Mouse (Mus musculus) limb, embryonic 13.5 days (tissue): ENCODE measurements at regions not wholly inside any gene's neighbourhood (a gene's known extent, or its start where the extent isn't known, plus 50 kb on each side); places are given as distances from the start of the nearest gene placed in this dataset.
A peak's percentile ranks its signal among the peaks of the same experiment; 100 is the strongest.
"Not testable (repeated sequence)": the region's sequence is repeated elsewhere in the genome, so short reads cannot be mapped to it uniquely, and the experiment has no call there.

Source experiments
- ATAC-seq: fragments of 200-750 bp; cut with Nextera tagmentation; 2 replicates; pipeline ENCODE4 v1.8.0; 2017; ENCODE audit warnings: low read depth, moderate number of reproducible peaks, moderate TSS enrichment; ENCODE audit not compliant: low FRiP score
- H3K27ac ChIP-seq: fragments of 300-500 bp; sonication (generic); 2 replicates; pipeline ENCODE4 v1.5.1; 2015; ENCODE audit warnings: inconsistent platforms, mild to moderate bottlenecking, moderate library complexity
- H3K27me3 ChIP-seq: fragments of 300-500 bp; sonication (generic); 2 replicates; pipeline ENCODE4 v1.6.1; 2015; ENCODE audit warnings: mild to moderate bottlenecking, inconsistent platforms
- H3K36me3 ChIP-seq: fragments of 300-500 bp; sonication (generic); 2 replicates; pipeline ENCODE4 v1.6.1; 2015; ENCODE audit warnings: inconsistent platforms, mild to moderate bottlenecking, moderate library complexity
- H3K4me1 ChIP-seq: fragments of 300-500 bp; sonication (generic); 2 replicates; pipeline ENCODE4 v1.6.1; 2015; ENCODE audit warnings: inconsistent platforms
- H3K4me2 ChIP-seq: fragments of 300-500 bp; sonication (generic); replicated peaks from 2 replicates; pipeline ENCODE4 v1.6.1; 2015; ENCODE audit warnings: inconsistent platforms, mild to moderate bottlenecking, moderate library complexity
- H3K4me3 ChIP-seq: fragments of 300-500 bp; sonication (generic); 2 replicates; pipeline ENCODE4 v1.5.1; 2015; ENCODE audit warnings: moderate library complexity, mild to moderate bottlenecking, inconsistent platforms
- H3K9ac ChIP-seq: fragments of 300-500 bp; sonication (generic); 2 replicates; pipeline ENCODE4 v1.6.1; 2015; ENCODE audit warnings: mild to moderate bottlenecking, inconsistent platforms
- H3K9me3 ChIP-seq: fragments of 300-500 bp; sonication (generic); 2 replicates; pipeline ENCODE4 v1.6.1; 2016; ENCODE audit warnings: inconsistent platforms
- WGBS: fragments of 180-500 bp; shearing (Covaris S2); methylation state at CpG from one replicate; pipeline ENCODE4 v1.1.7; 2015; 5-methylcytosine and 5-hydroxymethylcytosine counted together

- Histone ChIP-seq H3K4me1 (peaks cover 25% of the 10 kb centered on the region), H3K9me3 (no peaks in the 10 kb centered on the region), H3K27me3 (no peaks in the 10 kb centered on the region), H3K36me3 (no peaks in the 10 kb centered on the region), H3K9ac (no peak overlapping the region), H3K27ac (peak overlapping the region; percentile 65; the same call in 1 of the 2 replicates), H3K4me3 (no peak overlapping the region), H3K4me2 (no peak overlapping the region)
- no peak for ATAC-seq
- 10% methylated on average over 5 of the region's 5 CpGs for WGBS
Measured at GRCm38 (mm10) chr3:40320319-40320718, 210.8 kb upstream of the Intu start.

- Histone ChIP-seq H3K9ac (no peak overlapping the region), H3K4me3 (no peak overlapping the region), H3K36me3 (no peaks in the 10 kb centered on the region), H3K9me3 (no peaks in the 10 kb centered on the region), H3K4me1 (peaks cover 37% of the 10 kb centered on the region), H3K27me3 (no peaks in the 10 kb centered on the region), H3K27ac (no peak overlapping the region), H3K4me2 (peak overlapping the region; percentile 38)
- WGBS: 31% methylated on average over 22 of the region's 22 CpGs
- ATAC-seq: peak; percentile 82
Measured at GRCm38 (mm10) chr3:40325872-40326803, 204.9 kb upstream of the Intu start.

- no peak for ATAC-seq
- H3K4me2 ChIP-seq: no peak overlapping the region
- 0 out of 2 replicates have a peak, but pooled peaks cover 4% of the 10 kb centered on the region for H3K4me1 ChIP-seq
- no peaks in the 10 kb centered on the region for H3K9me3 ChIP-seq
- no peak overlapping the region for H3K9ac ChIP-seq
- no peak overlapping the region for H3K27ac ChIP-seq
- H3K4me3 ChIP-seq: no peak overlapping the region
- no peaks in the 10 kb centered on the region for H3K36me3 ChIP-seq
- H3K27me3 ChIP-seq: no peaks in the 10 kb centered on the region
- WGBS: 90% methylated on average over 5 of the region's 5 CpGs
Measured at GRCm38 (mm10) chr3:40339492-40340030, 191.5 kb upstream of the Intu start.

GRCm38 (mm10) chr3:40355103-40355502 is 176.0 kb upstream of the Intu start:
- Histone ChIP-seq H3K9me3 (no peaks in the 10 kb centered on the region), H3K4me3 (no peak overlapping the region), H3K27ac (no peak overlapping the region), H3K36me3 (no peaks in the 10 kb centered on the region), H3K27me3 (no peaks in the 10 kb centered on the region), H3K4me1 (no peaks in the 10 kb centered on the region), H3K9ac (no peak overlapping the region), H3K4me2 (no peak overlapping the region)
- WGBS: 66% methylated on average over 4 of the region's 4 CpGs
- ATAC-seq: no peak

- Histone ChIP-seq H3K27me3 (no peaks in the 10 kb centered on the region), H3K9me3 (no peaks in the 10 kb centered on the region)
Measured at GRCm38 (mm10) chr3:40368421-40368820, 162.7 kb upstream of the Intu start.

GRCm38 (mm10) chr3:40371411-40371810 is 159.7 kb upstream of the Intu start:
- Histone ChIP-seq H3K36me3 (no peaks in the 10 kb centered on the region), H3K27ac (no peak overlapping the region), H3K4me1 (no peaks in the 10 kb centered on the region), H3K9ac (no peak overlapping the region), H3K27me3 (no peaks in the 10 kb centered on the region), H3K4me3 (no peak overlapping the region), H3K9me3 (no peaks in the 10 kb centered on the region), H3K4me2 (no peak overlapping the region)
- 59% methylated on average over 7 of the region's 7 CpGs for WGBS
- no peak for ATAC-seq

More at GRCm38 (mm10) chr3:40368421-40368820, 162.7 kb upstream of the Intu start:
- WGBS: 87% methylated on average over 4 of the region's 4 CpGs
- Histone ChIP-seq H3K4me2 (no peak overlapping the region), H3K27ac (no peak overlapping the region), H3K4me3 (no peak overlapping the region), H3K9ac (no peak overlapping the region), H3K36me3 (no peaks in the 10 kb centered on the region), H3K4me1 (no peaks in the 10 kb centered on the region)
- ATAC-seq: no peak

GRCm38 (mm10) chr3:40376220-40376619 is 154.9 kb upstream of the Intu start:
- H3K4me3 ChIP-seq, ATAC-seq, H3K4me2 ChIP-seq, H3K27me3 ChIP-seq, H3K9ac ChIP-seq, H3K36me3 ChIP-seq, H3K27ac ChIP-seq, H3K9me3 ChIP-seq: not testable (repeated sequence)
- peaks cover 14% of the 10 kb centered on the region for H3K4me1 ChIP-seq

- 47% methylated on average over 7 of the region's 7 CpGs for WGBS
- Histone ChIP-seq H3K4me2 (no peak overlapping the region), H3K4me3 (no peak overlapping the region), H3K9ac (no peak overlapping the region), H3K9me3 (no peaks in the 10 kb centered on the region), H3K36me3 (no peaks in the 10 kb centered on the region), H3K27me3 (no peaks in the 10 kb centered on the region), H3K27ac (no peak overlapping the region), H3K4me1 (peaks cover 14% of the 10 kb centered on the region)
- no peak for ATAC-seq
Measured at GRCm38 (mm10) chr3:40377416-40377815, 153.7 kb upstream of the Intu start.

- no peak for ATAC-seq
- Histone ChIP-seq H3K9me3 (no peaks in the 10 kb centered on the region), H3K27me3 (no peaks in the 10 kb centered on the region), H3K4me1 (peaks cover 14% of the 10 kb centered on the region), H3K4me3 (no peak overlapping the region), H3K36me3 (no peaks in the 10 kb centered on the region), H3K27ac (no peak overlapping the region), H3K9ac (no peak overlapping the region), H3K4me2 (no peak overlapping the region)
- WGBS: 89% methylated on average over 2 of the region's 2 CpGs
Measured at GRCm38 (mm10) chr3:40379063-40379462, 152.0 kb upstream of the Intu start.

- H3K4me3 ChIP-seq: no peak overlapping the region
- ATAC-seq: no peak
- H3K9ac ChIP-seq: no peak overlapping the region
- 49% methylated on average over 6 of the region's 6 CpGs for WGBS
- no peaks in the 10 kb centered on the region for H3K9me3 ChIP-seq
- no peaks in the 10 kb centered on the region for H3K36me3 ChIP-seq
- H3K4me1 ChIP-seq: peaks cover 8% of the 10 kb centered on the region
- H3K27ac ChIP-seq: no peak overlapping the region
- H3K27me3 ChIP-seq: no peaks in the 10 kb centered on the region
- no peak overlapping the region for H3K4me2 ChIP-seq
Measured at GRCm38 (mm10) chr3:40391631-40392030, 139.5 kb upstream of the Intu start.

- peak overlapping the region; percentile 18 for H3K4me3 ChIP-seq
- peak; percentile 51; the same call in 1 of the 2 replicates for ATAC-seq
- no peaks in the 10 kb centered on the region for H3K9me3 ChIP-seq
- H3K36me3 ChIP-seq: no peaks in the 10 kb centered on the region
- WGBS: 14% methylated on average over 12 of the region's 12 CpGs
- peak overlapping the region; percentile 39; the same call in 1 of the 2 replicates for H3K9ac ChIP-seq
- H3K27me3 ChIP-seq: no peaks in the 10 kb centered on the region
- peak overlapping the region; percentile 55 for H3K4me2 ChIP-seq
- H3K4me1 ChIP-seq: peaks cover 27% of the 10 kb centered on the region
- peak overlapping the region; percentile 62 for H3K27ac ChIP-seq
Measured at GRCm38 (mm10) chr3:40398184-40398583, 132.9 kb upstream of the Intu start.

GRCm38 (mm10) chr3:40403402-40403801 is 127.7 kb upstream of the Intu start:
- 82% methylated on average over 4 of the region's 4 CpGs for WGBS
- no peak for ATAC-seq
- Histone ChIP-seq H3K27me3 (no peaks in the 10 kb centered on the region), H3K9me3 (no peaks in the 10 kb centered on the region), H3K4me3 (no peak overlapping the region), H3K36me3 (no peaks in the 10 kb centered on the region), H3K4me1 (peaks cover 21% of the 10 kb centered on the region), H3K27ac (no peak overlapping the region), H3K9ac (no peak overlapping the region), H3K4me2 (no peak overlapping the region)
